Mouse (Mus musculus) heart, embryonic 13.5 days (tissue): ENCODE results near the gene Col13a1. TPM values are rescaled to one million over a fixed set of nuclear protein-coding genes. Genes with fewer than 3 reads are reported as not detected.

ENCODE experiments used
- ATAC-seq: fragments of 200-750 bp; cut with Nextera tagmentation; 2 replicates; pipeline ENCODE4 v1.8.0; 2017; ENCODE audit warnings: moderate TSS enrichment; ENCODE audit not compliant: insufficient number of reproducible peaks, low FRiP score, low TSS enrichment; ENCODE audit errors: extremely low read depth
- H3K27ac ChIP-seq: fragments of 300-500 bp; sonication (generic); replicated peaks from 2 replicates; pipeline ENCODE4 v1.5.1; 2015; ENCODE audit warnings: moderate library complexity, mild to moderate bottlenecking, inconsistent platforms
- H3K27me3 ChIP-seq: fragments of 300-500 bp; sonication (generic); replicated peaks from 2 replicates; pipeline ENCODE4 v1.6.1; 2015; ENCODE audit warnings: mild to moderate bottlenecking, inconsistent platforms
- H3K36me3 ChIP-seq: fragments of 300-500 bp; sonication (generic); 2 replicates; pipeline ENCODE4 v1.6.1; 2015; ENCODE audit warnings: mild to moderate bottlenecking, inconsistent platforms
- H3K4me1 ChIP-seq: fragments of 300-500 bp; sonication (generic); 2 replicates; pipeline ENCODE4 v1.6.1; 2015; ENCODE audit warnings: inconsistent platforms
- H3K4me2 ChIP-seq: fragments of 300-500 bp; sonication (generic); 2 replicates; pipeline ENCODE4 v1.6.1; 2015; ENCODE audit warnings: inconsistent platforms, mild to moderate bottlenecking, moderate library complexity
- H3K4me3 ChIP-seq: fragments of 300-500 bp; sonication (generic); 2 replicates; pipeline ENCODE4 v1.5.1; 2015; ENCODE audit warnings: moderate library complexity, mild to moderate bottlenecking, inconsistent platforms
- H3K9ac ChIP-seq: fragments of 300-500 bp; sonication (generic); 2 replicates; pipeline ENCODE4 v1.6.1; 2015; ENCODE audit warnings: inconsistent platforms, mild to moderate bottlenecking, moderate library complexity
- H3K9me3 ChIP-seq: fragments of 300-500 bp; sonication (generic); 2 replicates; pipeline ENCODE4 v1.6.1; 2016; ENCODE audit warnings: inconsistent platforms
- WGBS: fragments of 180-500 bp; shearing (Covaris S2); methylation state at CpG from one replicate; pipeline ENCODE4 v1.1.7; 2015; ENCODE audit warnings: mixed read lengths; 5-methylcytosine and 5-hydroxymethylcytosine counted together
- polyA plus RNA-seq: library from polyadenylated mRNA; unstranded; fragments of >200 nt; fragmentation: Nextera tagmentation; extraction: Ambion mirVana; gene quantifications from 2 replicates; pipeline ENCODE4 v1.2.1, GENCODE M21; 2015

Col13a1 gene
- polyA plus RNA-seq, 1 experiment from 2014 or later = 12.5 TPM

- WGBS = 60% methylated on average over 15 of the region's 15 CpGs
- no peak for ATAC-seq
- no peak overlapping the region for H3K4me2 ChIP-seq
Measured at GRCm38 (mm10) chr10:61798133-61798576, 180.8 kb downstream of the Col13a1 start.

GRCm38 (mm10) chr10:61795458-61795857 lies 183.4 kb downstream of the Col13a1 start:
- no peak overlapping the region for H3K4me2 ChIP-seq
- no peaks in the 10 kb centered on the region; the same call in 1 of the 2 replicates for H3K9me3 ChIP-seq
- no peaks in the 10 kb centered on the region for H3K4me1 ChIP-seq
- H3K27me3 ChIP-seq = no peaks in the 10 kb centered on the region
- H3K9ac ChIP-seq = no peak overlapping the region
- no peak overlapping the region for H3K27ac ChIP-seq
- H3K4me3 ChIP-seq = no peak overlapping the region
- 50% methylated on average over 8 of the region's 8 CpGs for WGBS
- H3K36me3 ChIP-seq = no peaks in the 10 kb centered on the region
- no peak for ATAC-seq

More at GRCm38 (mm10) chr10:61798133-61798576, 180.8 kb downstream of the Col13a1 start:
- no peak overlapping the region for H3K27ac ChIP-seq
- H3K4me3 ChIP-seq = no peak overlapping the region
- peaks cover 3% of the 10 kb centered on the region; the same call in 1 of the 2 replicates for H3K9me3 ChIP-seq
- no peak overlapping the region for H3K9ac ChIP-seq
- no peaks in the 10 kb centered on the region for H3K4me1 ChIP-seq
- no peaks in the 10 kb centered on the region for H3K27me3 ChIP-seq
- H3K36me3 ChIP-seq = no peaks in the 10 kb centered on the region

DNA sequence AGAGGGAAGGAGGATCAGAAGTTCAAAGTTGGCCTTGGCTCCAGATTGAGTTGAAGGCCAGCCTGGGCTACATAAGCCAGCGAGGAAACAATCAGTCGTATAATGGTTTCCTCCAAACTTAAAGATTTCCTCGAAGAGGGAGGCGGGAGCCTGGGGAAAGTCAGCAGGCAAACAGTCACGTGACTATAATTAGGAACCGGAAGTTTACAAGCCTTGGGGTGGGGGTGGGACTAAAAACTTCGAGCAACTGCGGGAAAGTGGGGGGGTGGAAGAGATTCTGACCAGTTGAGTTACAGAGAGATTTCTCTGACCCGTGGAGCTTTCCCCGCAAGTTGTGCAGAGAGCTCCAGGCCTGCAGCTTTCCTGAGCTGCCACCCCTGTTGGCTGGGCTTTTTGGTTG lies 183.9 kb downstream of the Col13a1 start:
- H3K9me3 ChIP-seq = no peaks in the 10 kb centered on the region
- no peak overlapping the region for H3K4me2 ChIP-seq
- no peak overlapping the region for H3K9ac ChIP-seq
- H3K4me3 ChIP-seq = no peak overlapping the region
- H3K36me3 ChIP-seq = no peaks in the 10 kb centered on the region
- 55% methylated on average over 10 of the region's 10 CpGs for WGBS
- H3K27ac ChIP-seq = no peak overlapping the region
- no peaks in the 10 kb centered on the region for H3K4me1 ChIP-seq
- no peak for ATAC-seq
- H3K27me3 ChIP-seq = no peaks in the 10 kb centered on the region

DNA sequence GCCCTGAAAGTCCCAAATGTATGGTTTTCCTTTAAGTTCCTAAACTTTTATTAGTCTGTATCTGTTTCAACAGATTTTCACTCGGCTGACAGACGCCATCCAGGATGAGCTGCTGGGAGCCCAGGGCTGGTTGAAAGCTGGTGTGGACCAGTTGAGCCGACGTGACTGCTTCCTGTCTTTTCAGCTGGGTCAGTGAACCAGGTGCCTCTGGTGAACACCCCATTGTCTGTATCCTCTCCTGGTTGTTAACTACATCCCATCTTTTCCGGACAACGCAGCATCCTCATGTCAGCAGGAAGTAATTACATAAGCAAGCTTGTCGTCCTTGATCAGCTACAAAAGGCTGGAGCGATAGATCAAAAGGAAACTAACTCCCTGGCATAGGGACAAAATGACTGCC lies 185.9 kb downstream of the Col13a1 start:
- no peak overlapping the region for H3K27ac ChIP-seq
- H3K4me1 ChIP-seq = no peaks in the 10 kb centered on the region
- H3K9ac ChIP-seq = no peak overlapping the region
- no peak for ATAC-seq
- H3K4me3 ChIP-seq = no peak overlapping the region
- H3K36me3 ChIP-seq = no peaks in the 10 kb centered on the region
- no peaks in the 10 kb centered on the region for H3K9me3 ChIP-seq
- H3K27me3 ChIP-seq = no peaks in the 10 kb centered on the region
- no peak overlapping the region for H3K4me2 ChIP-seq
- 51% methylated on average over 8 of the region's 8 CpGs for WGBS

DNA sequence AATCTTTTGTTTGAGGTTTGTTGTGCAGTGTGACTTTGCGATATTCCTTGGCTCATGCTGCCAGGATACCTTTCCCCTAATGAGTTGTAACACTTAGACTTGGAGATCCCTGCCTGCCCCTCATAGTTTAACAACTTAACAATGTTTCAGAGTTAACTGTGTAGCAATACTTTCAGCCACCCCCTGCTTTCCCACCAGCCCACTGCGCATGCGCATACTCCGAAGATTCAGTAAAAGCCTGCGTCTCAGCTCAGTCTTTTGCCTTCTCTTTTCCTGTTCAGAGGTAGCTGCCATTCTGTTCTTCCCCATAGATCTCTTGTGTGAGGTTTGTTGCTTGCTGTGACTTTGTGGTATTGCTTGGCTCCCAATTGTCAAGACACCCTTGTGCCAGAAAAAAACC lies 190.4 kb downstream of the Col13a1 start:
- H3K9ac ChIP-seq = no peak overlapping the region
- no peaks in the 10 kb centered on the region for H3K36me3 ChIP-seq
- no peak overlapping the region for H3K27ac ChIP-seq
- no peaks in the 10 kb centered on the region for H3K27me3 ChIP-seq
- H3K4me1 ChIP-seq = 0 out of 2 replicates have a peak, but pooled peaks cover 5% of the 10 kb centered on the region
- ATAC-seq = no peak
- H3K4me3 ChIP-seq = no peak overlapping the region
- no peaks in the 10 kb centered on the region for H3K9me3 ChIP-seq
- WGBS = 87% methylated on average over 5 of the region's 5 CpGs
- H3K4me2 ChIP-seq = no peak overlapping the region

Other genes starting within 250 kb of the Col13a1 start
- gene H2afy2, start 195.0 kb downstream of the Col13a1 start, polyA plus RNA-seq = 57.3 and 65.3 TPM in 2 replicates
- 0.33 TPM in 1 of 2 replicates, not detected in the other for gene Neurog3, start 154.0 kb upstream of the Col13a1 start, polyA plus RNA-seq
- gene Fam241b, start 164.8 kb upstream of the Col13a1 start, polyA plus RNA-seq = 3.3 and 4.0 TPM in 2 replicates